Mouse (Mus musculus): ENCODE data around the gene Gm21411.
"Not testable (repeated sequence)": the region's sequence is repeated elsewhere in the genome, so short reads cannot be mapped to it uniquely, and the experiment has no call there.

Gene Gm21411

GRCm38 (mm10) chr4:146909386-146910137 is at the start of gene Gm21411:
Gm21411 (minus strand) TSS chr4:146909590.
- DNase-seq (ENCODE audit: low read depth), result not testable (repeated sequence)

DNA sequence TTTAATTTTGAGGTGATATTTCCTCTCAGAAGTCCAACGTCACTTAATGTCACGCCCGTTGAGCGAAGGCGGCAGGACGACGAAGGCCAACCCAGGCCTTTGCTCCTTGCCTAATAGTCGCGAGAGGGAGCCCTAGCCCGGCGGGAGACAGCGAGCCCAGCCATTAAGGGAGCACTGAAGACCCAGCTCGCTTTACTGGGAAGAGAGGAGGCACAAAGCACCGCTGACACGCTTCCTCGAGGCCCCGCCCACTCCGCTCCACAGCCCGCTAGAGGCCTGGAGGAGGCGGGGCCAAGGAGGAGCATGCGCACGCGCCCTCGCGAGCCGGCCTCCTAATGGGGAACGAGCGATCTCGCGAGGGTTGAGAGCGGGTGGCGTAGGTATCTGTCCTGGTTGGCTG is 32.3 kb upstream of the Gm21411 start:
- not testable (repeated sequence) for DNase-seq (ENCODE audit: low read depth)

DNA sequence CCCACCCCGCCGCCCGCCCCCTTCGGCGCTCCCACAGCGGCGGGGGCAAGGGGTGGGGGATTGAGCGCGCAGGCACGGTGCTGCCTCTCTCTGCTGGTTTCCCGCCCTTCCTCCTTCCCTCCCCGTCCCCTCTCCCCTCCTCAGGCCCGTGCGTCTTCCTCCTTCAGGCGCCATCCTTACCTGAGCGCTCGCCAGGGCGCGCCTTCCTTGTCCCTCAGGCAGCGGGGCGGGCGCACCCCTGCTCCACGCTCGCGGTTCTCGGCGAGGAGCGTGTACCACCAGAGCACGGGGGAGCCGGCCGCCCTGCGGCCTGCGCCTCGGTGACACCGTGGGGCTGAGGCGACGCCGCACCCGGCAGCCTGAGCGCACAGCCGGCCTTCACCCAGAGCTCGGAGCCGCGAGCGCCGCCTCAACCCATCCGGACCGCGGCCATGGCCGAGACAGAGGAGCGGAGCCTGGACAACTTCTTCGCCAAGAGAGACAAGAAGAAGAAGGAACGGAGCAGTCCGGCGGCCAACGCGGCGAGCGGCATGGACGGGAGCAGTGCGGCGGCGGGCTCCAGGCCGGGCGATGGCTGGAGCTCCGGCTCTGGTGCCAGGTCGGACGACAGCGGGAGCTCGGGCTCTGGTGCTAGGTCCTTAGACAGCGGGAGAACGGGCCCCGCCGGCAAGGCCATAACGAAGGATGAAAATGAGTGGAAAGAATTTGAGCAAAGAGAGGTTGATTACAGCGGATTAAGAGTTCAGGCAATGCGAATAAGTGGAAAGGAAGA is 23.1 kb upstream of the Gm21411 start:
- DNase-seq (ENCODE audit: low read depth), result no peak

DNA sequence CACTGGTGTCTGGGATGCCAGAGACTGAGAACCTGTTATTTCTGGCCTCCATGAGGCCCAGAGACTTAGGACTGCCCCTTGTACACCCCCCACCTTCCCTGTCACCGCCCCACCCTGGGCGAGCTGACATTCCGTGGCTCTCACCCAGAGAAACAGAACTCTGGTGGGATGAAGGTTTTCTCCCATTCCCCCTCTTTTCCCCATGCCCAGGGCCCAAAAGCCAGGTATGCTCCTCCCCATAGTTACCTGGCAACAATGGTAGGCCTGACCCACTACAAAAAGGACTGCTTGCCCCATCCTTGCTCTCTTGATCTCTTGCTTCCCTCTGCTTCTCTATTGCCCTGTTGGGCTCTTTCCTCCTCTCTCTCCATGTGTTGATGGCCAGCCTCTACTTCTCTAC is 5.8 kb upstream of the Gm21411 start:
- DNase-seq (ENCODE audit: low read depth), result no peak

DNA sequence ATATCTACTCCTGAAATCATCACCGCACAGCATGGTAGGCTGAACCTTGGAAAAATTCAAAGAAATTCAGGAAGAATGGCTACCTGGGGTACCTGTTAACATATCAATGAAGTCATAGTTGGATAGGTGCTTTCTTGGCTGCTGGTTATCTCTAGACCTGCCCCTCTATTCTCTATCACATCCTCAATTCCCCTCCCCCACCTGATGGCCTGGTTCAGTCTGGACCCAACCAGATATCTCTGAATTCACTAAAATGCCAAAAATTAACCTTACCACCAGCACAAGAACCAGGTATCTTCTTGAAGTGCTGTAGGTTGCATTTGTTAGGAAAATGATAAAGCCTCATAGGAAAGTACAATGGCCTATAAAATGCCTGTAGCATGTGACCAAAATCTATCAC is 1.3 kb downstream of the Gm21411 start:
- not testable (repeated sequence) for DNase-seq (ENCODE audit: low read depth)

GRCm38 (mm10) chr4:146904782-146905181 is 4.6 kb downstream of the Gm21411 start:
- not testable (repeated sequence) for DNase-seq (ENCODE audit: low read depth)

GRCm38 (mm10) chr4:146903126-146903525 is 6.3 kb downstream of the Gm21411 start:
- not testable (repeated sequence) for DNase-seq (ENCODE audit: low read depth)
